Mouse (Mus musculus) small intestine, adult 10 weeks (tissue): ENCODE results near the gene Zbtb8os. TPM values are rescaled to one million over a fixed set of nuclear protein-coding genes. Genes with fewer than 3 reads are reported as not detected.

ENCODE experiments used
- polyA plus RNA-seq: library from polyadenylated mRNA; stranded (reverse); fragments of 350-450 nt; fragmentation: Illumina TruSeq; extraction: RNeasy Lipid Tissue Mini Kit (QIAGEN cat#74804); gene quantifications from one replicate; pipeline ENCODE4 v1.2.3, GENCODE M21; 2014; ENCODE audit warnings: low replicate concordance

The Zbtb8os gene
- polyA plus RNA-seq = 160 TPM

DNA sequence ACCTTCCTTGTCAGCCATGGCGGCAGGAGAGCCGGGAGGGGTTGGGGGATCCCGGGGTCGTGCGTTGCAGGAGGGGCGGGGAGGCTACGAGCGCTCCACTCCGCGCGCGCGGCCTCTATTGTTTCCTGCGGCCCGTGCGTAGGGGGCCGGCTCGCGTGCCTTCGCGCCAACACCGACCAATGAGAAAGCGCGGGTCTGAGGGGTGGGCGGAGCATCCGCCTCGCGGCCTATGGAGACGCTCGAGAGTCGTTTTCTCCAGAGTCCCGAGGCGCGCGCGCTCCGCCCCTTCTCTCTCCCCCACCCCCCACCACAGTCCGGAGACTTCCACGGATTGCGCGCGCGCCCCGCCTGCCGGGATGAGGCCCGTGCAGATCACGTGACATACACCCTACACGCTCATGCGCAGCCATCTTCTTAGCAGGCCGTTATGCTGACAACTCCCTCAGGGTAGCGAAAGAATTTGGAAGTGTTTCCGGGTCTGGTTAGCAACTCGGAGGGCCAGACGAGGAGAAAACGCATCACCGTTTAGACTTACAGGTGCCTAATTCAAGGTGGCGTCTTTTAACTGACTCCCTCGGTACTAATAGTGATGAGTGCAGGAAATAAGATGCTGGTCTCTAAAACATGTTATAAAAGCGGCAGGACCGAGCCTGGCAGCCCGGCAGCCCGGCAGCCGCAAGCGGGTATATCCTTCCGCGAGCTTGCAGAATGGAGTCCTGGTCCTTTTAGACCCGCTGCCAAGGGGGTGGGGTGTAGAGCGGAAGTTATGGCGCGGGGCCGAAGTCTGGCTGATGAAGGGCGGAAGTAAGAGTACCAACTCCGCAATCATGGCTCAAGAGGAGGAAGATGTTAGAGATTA lies at the start of gene Zbtb8os, which contains the start of gene Rbbp4:
Gene Zbtb8os (plus strand): TSS at position 480 of the 859 bp plus-strand sequence.
Gene Rbbp4 (minus strand): TSS at position 155 of the 859 bp plus-strand sequence.

DNA sequence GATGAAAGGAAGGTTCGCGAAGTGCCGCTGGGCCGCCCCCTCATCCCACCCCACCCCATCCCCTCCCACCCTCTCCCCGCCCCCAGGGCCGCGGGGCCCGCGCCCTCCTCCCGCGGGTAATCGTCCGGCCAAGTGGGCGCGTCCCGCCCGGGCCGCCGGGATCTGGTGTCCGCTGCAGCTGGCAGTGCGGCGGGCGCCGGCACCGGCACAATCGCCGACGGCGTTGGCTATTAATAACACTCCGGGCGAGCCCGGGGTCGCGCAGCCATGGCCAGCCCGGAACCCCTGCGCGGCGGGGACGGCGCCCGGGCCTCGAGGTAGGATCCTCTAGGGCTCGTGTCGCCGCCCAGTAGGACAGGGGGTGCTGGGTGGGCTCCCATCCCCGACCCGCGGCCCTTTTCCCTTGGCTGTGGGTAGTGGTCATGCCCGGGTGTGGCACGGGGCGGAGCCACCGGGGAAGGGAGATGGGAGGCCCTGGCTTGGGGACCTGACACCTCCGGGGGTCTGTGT lies 48.0 kb upstream of the Zbtb8os start, which contains the start of gene Sync:
Gene Sync (plus strand): TSS at position 146 of the 510 bp plus-strand sequence.

DNA sequence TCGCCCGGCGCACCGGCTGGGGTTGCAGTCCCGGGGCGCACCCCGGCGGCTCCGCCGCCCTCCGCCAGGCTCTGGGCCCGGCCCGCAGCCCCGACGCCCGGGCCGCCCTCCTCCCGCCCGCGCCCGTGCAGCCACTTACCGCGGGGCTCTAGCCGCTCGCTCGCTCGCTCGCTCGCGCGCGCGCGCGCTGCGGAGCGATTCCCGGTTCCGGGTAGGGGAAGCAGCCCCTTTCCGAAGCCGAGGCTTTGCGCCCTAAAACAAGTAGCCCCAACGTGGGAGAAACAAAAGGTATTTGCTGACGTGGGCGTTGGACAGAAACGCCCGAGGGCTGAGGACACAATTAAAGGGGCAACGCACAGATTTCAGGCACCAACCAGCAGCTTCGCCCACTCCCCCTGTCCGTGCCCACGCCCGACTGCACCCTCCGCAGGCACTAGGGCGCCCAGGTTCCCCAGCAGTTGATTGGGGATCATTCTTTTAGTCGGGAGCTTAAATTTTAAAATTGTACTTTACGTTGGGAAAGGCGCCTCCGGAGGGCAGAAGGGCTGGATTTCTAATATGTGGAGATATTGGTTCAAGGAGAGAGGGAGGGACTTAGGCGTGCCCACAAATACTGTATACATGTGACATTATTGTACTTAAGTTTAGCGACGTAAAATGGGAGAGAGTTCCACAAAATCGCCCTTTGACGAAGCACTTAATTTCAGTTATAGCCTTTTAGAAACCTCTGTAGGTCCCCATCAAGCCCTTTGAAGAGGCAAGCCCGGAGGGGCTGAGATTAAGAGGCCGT lies 42.3 kb downstream of the Zbtb8os start, which contains the start of gene Zbtb8a:
Gene Zbtb8a (minus strand): TSS at position 516 of the 790 bp plus-strand sequence.

Other genes starting within 250 kb of the Zbtb8os start
- 1.3 TPM for gene Tmem54, start 230.1 kb upstream of the Zbtb8os start, polyA plus RNA-seq
- gene Hpca, start 213.7 kb upstream of the Zbtb8os start, polyA plus RNA-seq = not detected
- 0.30 TPM for gene Fndc5, start 198.7 kb upstream of the Zbtb8os start, polyA plus RNA-seq
- 28.5 TPM for gene S100pbp, start 146.0 kb upstream of the Zbtb8os start, polyA plus RNA-seq
- gene Yars, start 145.9 kb upstream of the Zbtb8os start, polyA plus RNA-seq = 1.4 TPM
- 14.3 TPM for gene C77080, start 74.3 kb upstream of the Zbtb8os start, polyA plus RNA-seq
- gene Sync, start 48.1 kb upstream of the Zbtb8os start, polyA plus RNA-seq = 0.85 TPM
- gene Rbbp4, start 325 bp upstream of the Zbtb8os start, polyA plus RNA-seq = 118 TPM
- gene Zbtb8a, start 42.4 kb downstream of the Zbtb8os start, polyA plus RNA-seq = 1.1 TPM
- not detected for gene Zbtb8b, start 105.2 kb downstream of the Zbtb8os start, polyA plus RNA-seq
- gene Bsdc1, start 125.9 kb downstream of the Zbtb8os start, polyA plus RNA-seq = 8.8 TPM
- not detected for gene Tssk3, start 155.3 kb downstream of the Zbtb8os start, polyA plus RNA-seq
- not detected for gene Fam229a, start 155.5 kb downstream of the Zbtb8os start, polyA plus RNA-seq
- gene Marcksl1, start 177.9 kb downstream of the Zbtb8os start, polyA plus RNA-seq = 11.9 TPM
- 38.7 TPM for gene Hdac1, start 207.0 kb downstream of the Zbtb8os start, polyA plus RNA-seq
- gene Lck, start 237.9 kb downstream of the Zbtb8os start, polyA plus RNA-seq = 0.59 TPM
- not detected for gene Fam167b, start 242.9 kb downstream of the Zbtb8os start, polyA plus RNA-seq